Mouse (Mus musculus): ENCODE measurements at regions not wholly inside any gene's neighbourhood (a gene's known extent, or its start where the extent isn't known, plus 50 kb on each side); places are given as distances from the start of the nearest gene placed in this dataset.

- intact Hi-C loops (cut with DNase I) = no loop called here
Measured at GRCm38 (mm10) chr12:86579716-86580115, 98.8 kb upstream of the Vash1 start.

- intact Hi-C loops (cut with DNase I) = no loop called here
Measured at GRCm38 (mm10) chr12:86580132-86580718, 98.3 kb upstream of the Vash1 start.

GRCm38 (mm10) chr12:86582076-86582475, 96.4 kb upstream of the Vash1 start:
- intact Hi-C loops (cut with DNase I) = no loop called here

DNA sequence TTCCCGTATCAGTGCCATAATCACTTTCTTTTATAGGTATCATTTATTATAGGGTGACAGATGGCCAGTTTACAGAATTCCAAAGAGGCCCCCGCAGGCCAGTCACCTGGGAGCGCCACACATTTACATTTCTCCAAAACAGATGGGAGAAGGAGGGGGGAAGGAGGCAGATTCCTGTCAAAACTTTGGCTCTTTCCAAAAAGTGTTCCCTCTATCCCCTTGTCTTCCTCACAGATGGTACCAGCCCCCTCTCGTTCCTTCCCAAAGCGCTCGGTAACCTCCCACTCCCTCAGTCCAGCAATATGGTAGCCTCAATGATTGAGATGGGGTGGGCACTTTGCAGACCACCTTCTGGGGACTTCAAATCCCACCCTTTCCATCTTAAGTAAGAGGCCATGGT, 90.5 kb upstream of the Vash1 start:
- intact Hi-C loops (cut with DNase I) = no loop called here

GRCm38 (mm10) chr12:86592509-86592908, 86.0 kb upstream of the Vash1 start:
- intact Hi-C loops (cut with DNase I) = no loop called here

- intact Hi-C loops (cut with DNase I) = no loop called here
Measured at GRCm38 (mm10) chr12:86594647-86595046, 83.9 kb upstream of the Vash1 start.

GRCm38 (mm10) chr12:86600041-86600440, 78.5 kb upstream of the Vash1 start:
- intact Hi-C loops (cut with DNase I) = no loop called here

DNA sequence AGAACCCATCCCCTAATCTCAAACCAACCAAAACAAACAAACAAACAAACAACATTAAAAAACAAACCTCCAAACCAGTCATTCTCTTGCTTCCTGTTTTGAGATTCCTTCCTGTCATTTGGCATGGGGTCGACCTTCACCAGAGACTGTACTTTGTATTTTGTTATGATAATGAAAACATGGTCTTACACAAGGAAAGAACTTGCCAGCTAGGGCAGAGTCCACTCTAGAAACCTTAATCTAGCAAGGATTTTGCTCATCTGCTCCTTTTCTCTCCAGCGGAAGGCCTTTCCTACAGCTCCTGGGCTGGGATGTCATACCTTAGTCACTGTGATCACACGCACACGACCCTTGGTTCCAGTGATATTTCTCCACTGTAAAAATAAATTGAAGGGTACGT, 75.0 kb upstream of the Vash1 start:
- intact Hi-C loops (cut with DNase I) = no loop called here

GRCm38 (mm10) chr12:86612431-86613040, 66.0 kb upstream of the Vash1 start:
- intact Hi-C loops (cut with DNase I) = loop anchor here (10.0 kb wide), 2 partner anchors 178 to 208 kb away; no protein-coding TSS in a partner anchor

- intact Hi-C loops (cut with DNase I) = loop anchor here (2.0 to 10.0 kb wide), 3 partner anchors 179 to 481 kb away; no protein-coding TSS in a partner anchor
Measured at GRCm38 (mm10) chr12:86614156-86614555, 64.3 kb upstream of the Vash1 start.

DNA sequence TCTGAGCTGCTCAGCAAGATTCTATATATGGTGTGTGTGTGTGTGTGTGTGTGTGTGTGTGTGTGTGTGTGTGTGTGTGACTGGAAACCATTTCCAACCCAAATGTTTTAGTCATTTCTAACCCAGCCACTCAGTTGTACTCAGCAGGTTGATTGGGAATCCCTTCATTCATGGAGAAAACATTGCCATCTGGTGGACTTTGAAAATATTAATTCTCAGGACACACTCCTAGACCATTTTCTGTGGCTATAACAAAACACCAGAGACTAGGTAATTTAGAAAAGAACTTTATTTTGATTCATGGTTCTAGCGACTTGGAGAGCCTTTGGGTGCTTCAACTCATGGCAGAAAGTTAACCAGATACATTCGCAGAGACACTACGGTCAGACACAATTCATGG, 62.2 kb upstream of the Vash1 start:
- intact Hi-C loops (cut with DNase I) = loop anchor here (10.0 kb wide), 2 partner anchors 182 to 212 kb away; no protein-coding TSS in a partner anchor

GRCm38 (mm10) chr12:86624195-86624594, 54.3 kb upstream of the Vash1 start:
- intact Hi-C loops (cut with DNase I) = no loop called here

- intact Hi-C loops (cut with DNase I) = no loop called here
Measured at GRCm38 (mm10) chr12:86626684-86627083, 51.8 kb upstream of the Vash1 start.

DNA sequence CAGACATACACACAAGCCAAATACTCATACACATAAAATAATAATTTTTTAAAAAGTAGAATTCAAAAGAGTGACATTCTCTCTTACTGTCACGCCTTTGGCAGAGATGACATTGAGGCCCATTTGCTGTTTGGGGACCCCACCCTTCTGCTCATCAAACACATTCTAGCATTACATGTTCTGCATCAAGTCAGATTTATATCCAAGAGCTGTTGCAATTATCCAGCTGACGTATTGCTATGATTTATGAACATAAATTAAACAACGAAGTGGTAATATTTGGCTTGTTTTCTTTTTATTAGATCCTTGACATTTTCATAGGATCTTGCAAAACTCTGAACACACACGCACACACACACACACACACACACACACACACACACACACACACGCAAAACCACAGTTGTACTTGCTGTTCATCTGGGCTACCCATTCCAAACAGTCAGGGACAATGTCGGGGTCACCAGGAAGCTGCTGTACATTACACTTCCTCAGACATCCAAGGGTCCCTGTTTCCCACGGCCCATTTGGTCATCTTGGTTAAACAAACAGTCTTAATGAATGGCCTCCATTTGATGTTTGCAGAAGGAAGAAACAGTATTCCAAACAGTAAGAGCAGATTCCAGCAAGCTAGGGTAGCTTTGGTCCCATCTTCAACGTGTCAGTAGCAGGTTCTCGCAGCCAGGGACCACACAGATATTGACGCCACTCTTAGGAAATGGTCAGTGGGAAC, 50.3 kb upstream of the Vash1 start:
- intact Hi-C loops (cut with DNase I) = no loop called here
